Mouse (Mus musculus): ENCODE data around the gene Gm5460. TPM values are rescaled to one million over a fixed set of nuclear protein-coding genes. Genes with fewer than 3 reads are reported as not detected.

Gene Gm5460
- polyA plus RNA-seq (2014; fragmentation: Nextera tagmentation; extraction: Ambion mirVana): not detected in 2 replicates

DNA sequence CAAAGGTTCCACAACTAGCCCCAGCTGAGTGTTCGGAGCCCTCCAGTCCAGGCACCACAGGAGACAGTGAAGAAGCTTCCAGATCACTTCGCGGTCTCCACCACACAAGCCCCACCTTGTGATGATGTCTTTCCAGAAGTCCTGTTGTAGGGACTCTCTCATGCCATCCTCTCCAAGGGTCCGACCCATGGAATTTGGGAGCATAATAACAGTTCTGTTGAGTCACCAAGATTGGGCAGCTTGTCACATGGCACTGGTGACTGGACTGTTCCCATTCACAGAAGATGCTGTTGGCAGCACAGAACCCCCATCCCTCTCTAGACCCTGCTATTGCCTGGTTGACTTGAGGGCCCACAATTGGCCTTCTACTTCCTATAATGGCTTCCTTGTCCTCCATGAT, at the start of gene Gm5460:
Gene Gm5460, plus strand, starts transcription at position 378 of the 400 bp plus-strand sequence.
- Histone ChIP-seq H3K9me3 (ENCODE audit: control insufficient read depth, low read length) (no peaks in the 10 kb centered on the region), H3K27ac (ENCODE audit: low read depth, low read length) (no peak within 1 kb of the TSS), H3K4me3 (ENCODE audit: low read length) (no peak within 1 kb of the TSS), H3K9ac (ENCODE audit: low read depth, low read length) (no peak within 1 kb of the TSS), H3K4me1 (ENCODE audit: control insufficient read depth, insufficient read depth, low read length) (no peaks in the 10 kb centered on the region), H3K27me3 (ENCODE audit: control insufficient read depth, insufficient read depth, low read length) (no peaks in the 10 kb centered on the region), H3K36me3 (ENCODE audit: control insufficient read depth, insufficient read depth, low read length) (no peaks in the 10 kb centered on the region), H3K4me2 (replicated peaks; ENCODE audit: low read depth, low read length) (no peak within 1 kb of the TSS)
- WGBS: 95% methylated on average over 4 of the region's 4 CpGs
- ATAC-seq (ENCODE audit: low FRiP score, low TSS enrichment): no peak

DNA sequence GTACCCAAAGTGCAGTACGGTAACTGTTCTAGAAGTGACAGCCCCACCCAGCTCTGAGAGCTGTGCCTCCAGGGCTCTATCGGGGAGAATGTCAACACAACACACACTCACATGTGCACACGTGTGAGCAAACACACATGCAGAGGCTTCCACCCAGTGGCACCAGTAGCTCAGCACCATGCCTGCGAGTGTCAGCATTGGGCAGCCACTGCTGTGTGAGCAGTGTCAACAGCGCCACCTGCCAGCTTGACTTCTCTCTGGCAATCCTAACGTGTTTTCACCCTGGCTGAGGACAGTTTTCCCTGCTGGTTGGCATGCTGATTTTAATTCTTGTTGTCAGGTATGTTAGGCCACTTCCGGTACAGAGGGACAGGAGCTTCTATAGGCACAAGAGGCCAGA, 43.9 kb upstream of the Gm5460 start:
- WGBS: 46% methylated on average over 7 of the region's 7 CpGs
- H3K4me3 ChIP-seq (ENCODE audit: low read length): no peak overlapping the region
- no peaks in the 10 kb centered on the region for H3K9me3 ChIP-seq (ENCODE audit: control insufficient read depth, low read length)
- H3K36me3 ChIP-seq (ENCODE audit: control insufficient read depth, insufficient read depth, low read length): no peaks in the 10 kb centered on the region
- H3K4me2 ChIP-seq (replicated peaks; ENCODE audit: low read depth, low read length): no peak overlapping the region
- H3K9ac ChIP-seq (ENCODE audit: low read depth, low read length): no peak overlapping the region
- H3K4me1 ChIP-seq (ENCODE audit: control insufficient read depth, insufficient read depth, low read length): no peaks in the 10 kb centered on the region
- no peak for ATAC-seq (ENCODE audit: low FRiP score, low TSS enrichment)
- H3K27ac ChIP-seq (ENCODE audit: low read depth, low read length): no peak overlapping the region
- H3K27me3 ChIP-seq (ENCODE audit: control insufficient read depth, insufficient read depth, low read length): no peaks in the 10 kb centered on the region

DNA sequence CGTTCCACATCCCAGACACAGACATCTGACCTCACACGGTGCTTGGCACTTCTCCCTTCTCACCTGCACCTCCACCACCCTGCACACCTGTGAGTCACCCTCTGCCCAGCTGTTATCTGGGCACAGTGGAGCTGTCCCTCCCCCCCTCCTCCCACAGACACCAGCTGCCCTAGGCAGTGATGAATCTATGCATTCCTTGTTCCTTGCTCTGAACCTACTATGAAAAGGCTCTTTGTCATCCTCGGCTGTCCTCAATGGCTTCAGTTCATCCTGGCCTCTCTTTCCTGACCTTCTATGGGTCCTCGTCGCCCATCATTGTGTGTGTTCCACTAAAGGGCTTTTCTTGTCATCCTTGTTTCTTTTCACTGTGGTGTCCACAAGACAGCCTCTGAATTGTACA, 41.8 kb upstream of the Gm5460 start:
- H3K27ac ChIP-seq (ENCODE audit: low read depth, low read length): no peak overlapping the region
- H3K4me1 ChIP-seq (ENCODE audit: control insufficient read depth, insufficient read depth, low read length): no peaks in the 10 kb centered on the region
- no peaks in the 10 kb centered on the region for H3K9me3 ChIP-seq (ENCODE audit: control insufficient read depth, low read length)
- H3K9ac ChIP-seq (ENCODE audit: low read depth, low read length): no peak overlapping the region
- H3K4me2 ChIP-seq (replicated peaks; ENCODE audit: low read depth, low read length): no peak overlapping the region
- WGBS: 68% methylated on average over 5 of the region's 5 CpGs
- H3K27me3 ChIP-seq (ENCODE audit: control insufficient read depth, insufficient read depth, low read length): peaks cover 11% of the 10 kb centered on the region; the same call in 1 of the 2 replicates
- H3K4me3 ChIP-seq (ENCODE audit: low read length): no peak overlapping the region
- no peaks in the 10 kb centered on the region for H3K36me3 ChIP-seq (ENCODE audit: control insufficient read depth, insufficient read depth, low read length)
- no peak for ATAC-seq (ENCODE audit: low FRiP score, low TSS enrichment)

DNA sequence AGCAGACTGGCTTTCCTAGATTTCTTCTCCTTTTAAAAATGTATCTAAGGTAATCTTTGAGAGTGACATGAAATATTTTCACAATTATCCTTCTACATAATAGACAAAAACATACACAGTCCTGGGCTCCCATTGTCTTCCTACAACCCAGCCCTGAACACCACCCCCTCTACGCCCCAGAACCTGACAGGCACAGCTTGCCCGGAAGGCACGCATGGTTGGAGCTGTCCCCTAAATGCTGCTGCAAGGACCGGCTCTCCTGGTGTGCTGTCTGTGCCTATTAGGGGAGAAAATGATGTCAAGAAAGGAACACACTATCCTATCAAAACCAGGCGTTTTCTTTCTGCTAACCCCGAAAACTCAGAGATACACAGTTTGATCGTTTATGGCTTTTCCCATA, 38.8 kb upstream of the Gm5460 start:
- WGBS: 44% methylated on average over 7 of the region's 7 CpGs
- Histone ChIP-seq H3K27me3 (ENCODE audit: control insufficient read depth, insufficient read depth, low read length) (peaks cover 11% of the 10 kb centered on the region; the same call in 1 of the 2 replicates), H3K36me3 (ENCODE audit: control insufficient read depth, insufficient read depth, low read length) (no peaks in the 10 kb centered on the region), H3K27ac (ENCODE audit: low read depth, low read length) (no peak overlapping the region), H3K9ac (ENCODE audit: low read depth, low read length) (no peak overlapping the region), H3K9me3 (ENCODE audit: control insufficient read depth, low read length) (no peaks in the 10 kb centered on the region), H3K4me2 (replicated peaks; ENCODE audit: low read depth, low read length) (no peak overlapping the region; the same call in 1 of the 2 replicates), H3K4me3 (ENCODE audit: low read length) (no peak overlapping the region), H3K4me1 (ENCODE audit: control insufficient read depth, insufficient read depth, low read length) (no peaks in the 10 kb centered on the region)
- no peak for ATAC-seq (ENCODE audit: low FRiP score, low TSS enrichment)

DNA sequence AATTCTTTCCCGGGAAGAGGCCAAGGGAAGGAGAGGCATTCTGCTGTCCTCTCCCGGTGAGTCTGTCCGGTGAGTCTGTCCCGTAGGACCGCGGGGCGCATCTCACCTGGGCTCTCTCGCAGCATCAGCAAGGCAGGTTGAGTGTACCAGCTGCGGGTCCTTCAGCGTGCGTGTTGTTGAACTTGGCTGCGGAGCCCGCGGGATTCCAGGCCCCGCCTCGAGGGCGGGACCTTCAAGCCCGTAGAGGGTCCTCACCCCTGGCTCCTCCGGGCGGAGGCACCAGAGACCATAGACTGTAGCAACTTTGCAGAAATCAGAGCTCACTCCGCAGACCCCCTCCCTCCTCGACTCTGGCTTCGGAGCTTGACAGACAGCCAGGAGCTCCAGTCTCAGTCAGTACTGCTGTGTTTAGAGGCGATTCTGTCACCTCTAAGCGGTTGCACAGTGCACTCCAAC, 37.9 kb upstream of the Gm5460 start, which contains the start of gene Zfp488:
Gene Zfp488, minus strand, starts transcription at position 161 of the 456 bp plus-strand sequence.
- Histone ChIP-seq H3K9me3 (ENCODE audit: control insufficient read depth, low read length) (no peaks in the 10 kb centered on the region), H3K4me3 (ENCODE audit: low read length) (peak within 1 kb of the TSS; percentile 36), H3K27me3 (ENCODE audit: control insufficient read depth, insufficient read depth, low read length) (peaks cover 11% of the 10 kb centered on the region; the same call in 1 of the 2 replicates), H3K4me2 (replicated peaks; ENCODE audit: low read depth, low read length) (peak within 1 kb of the TSS; percentile 65), H3K9ac (ENCODE audit: low read depth, low read length) (peak within 1 kb of the TSS; percentile 23; the same call in 1 of the 2 replicates), H3K4me1 (ENCODE audit: control insufficient read depth, insufficient read depth, low read length) (no peaks in the 10 kb centered on the region), H3K27ac (ENCODE audit: low read depth, low read length) (no peak within 1 kb of the TSS), H3K36me3 (ENCODE audit: control insufficient read depth, insufficient read depth, low read length) (no peaks in the 10 kb centered on the region)
- ATAC-seq (ENCODE audit: low FRiP score, low TSS enrichment): peak; percentile 80
- WGBS: 2% methylated on average over 25 of the region's 25 CpGs

DNA sequence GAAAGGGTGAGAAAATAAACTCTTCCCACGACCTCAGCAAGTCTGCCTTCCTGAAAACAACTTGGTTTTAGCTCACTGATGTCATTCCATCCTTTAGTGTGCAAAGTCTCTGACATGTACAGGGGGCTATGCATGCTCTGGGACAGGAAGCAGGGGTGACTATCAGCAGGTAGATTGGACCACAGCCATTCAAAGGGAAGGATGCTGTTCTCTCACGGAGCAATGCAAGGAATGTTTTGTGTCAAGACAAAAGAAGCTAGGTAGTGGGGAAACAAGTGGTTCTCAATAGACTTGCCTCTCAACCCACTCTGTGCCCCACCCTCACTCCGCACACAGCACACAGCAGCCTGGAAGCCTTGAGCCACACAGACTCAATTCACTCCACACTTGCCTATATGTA, 27.4 kb upstream of the Gm5460 start:
- ATAC-seq (ENCODE audit: low FRiP score, low TSS enrichment): no peak
- WGBS: 72% methylated on average over 3 of the region's 3 CpGs
- H3K4me1 ChIP-seq (ENCODE audit: control insufficient read depth, insufficient read depth, low read length): no peaks in the 10 kb centered on the region
- H3K27me3 ChIP-seq (ENCODE audit: control insufficient read depth, insufficient read depth, low read length): no peaks in the 10 kb centered on the region
- H3K9ac ChIP-seq (ENCODE audit: low read depth, low read length): no peak overlapping the region
- no peaks in the 10 kb centered on the region for H3K36me3 ChIP-seq (ENCODE audit: control insufficient read depth, insufficient read depth, low read length)
- no peak overlapping the region for H3K27ac ChIP-seq (ENCODE audit: low read depth, low read length)
- no peak overlapping the region for H3K4me3 ChIP-seq (ENCODE audit: low read length)
- no peaks in the 10 kb centered on the region for H3K9me3 ChIP-seq (ENCODE audit: control insufficient read depth, low read length)
- no peak overlapping the region for H3K4me2 ChIP-seq (replicated peaks; ENCODE audit: low read depth, low read length)

DNA sequence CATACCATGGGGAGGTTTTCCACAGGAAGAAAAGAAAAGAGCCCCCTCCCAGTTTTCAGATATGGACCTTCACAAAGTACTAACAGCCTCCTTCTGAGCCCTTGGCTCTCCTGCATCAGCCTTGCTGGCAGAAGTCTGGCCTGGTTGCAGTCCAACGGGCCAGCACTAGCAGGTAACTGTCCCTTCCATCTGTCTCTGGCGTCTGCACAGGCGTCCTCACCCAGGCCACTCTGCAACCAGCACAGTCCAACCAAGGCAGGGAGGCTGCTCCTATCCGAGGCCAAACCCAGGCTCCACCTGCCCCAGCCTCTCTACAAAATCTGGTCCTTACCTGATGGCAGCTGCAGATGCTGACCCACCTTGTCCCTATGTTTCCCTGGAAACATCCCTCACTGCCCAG, 24.6 kb upstream of the Gm5460 start:
- H3K4me3 ChIP-seq (ENCODE audit: low read length): no peak overlapping the region
- no peak overlapping the region for H3K9ac ChIP-seq (ENCODE audit: low read depth, low read length)
- no peaks in the 10 kb centered on the region for H3K27me3 ChIP-seq (ENCODE audit: control insufficient read depth, insufficient read depth, low read length)
- no peak overlapping the region for H3K27ac ChIP-seq (ENCODE audit: low read depth, low read length)
- WGBS: 64% methylated on average over 4 of the region's 4 CpGs
- no peak overlapping the region for H3K4me2 ChIP-seq (replicated peaks; ENCODE audit: low read depth, low read length)
- no peaks in the 10 kb centered on the region for H3K4me1 ChIP-seq (ENCODE audit: control insufficient read depth, insufficient read depth, low read length)
- H3K9me3 ChIP-seq (ENCODE audit: control insufficient read depth, low read length): no peaks in the 10 kb centered on the region
- ATAC-seq (ENCODE audit: low FRiP score, low TSS enrichment): no peak
- no peaks in the 10 kb centered on the region for H3K36me3 ChIP-seq (ENCODE audit: control insufficient read depth, insufficient read depth, low read length)

DNA sequence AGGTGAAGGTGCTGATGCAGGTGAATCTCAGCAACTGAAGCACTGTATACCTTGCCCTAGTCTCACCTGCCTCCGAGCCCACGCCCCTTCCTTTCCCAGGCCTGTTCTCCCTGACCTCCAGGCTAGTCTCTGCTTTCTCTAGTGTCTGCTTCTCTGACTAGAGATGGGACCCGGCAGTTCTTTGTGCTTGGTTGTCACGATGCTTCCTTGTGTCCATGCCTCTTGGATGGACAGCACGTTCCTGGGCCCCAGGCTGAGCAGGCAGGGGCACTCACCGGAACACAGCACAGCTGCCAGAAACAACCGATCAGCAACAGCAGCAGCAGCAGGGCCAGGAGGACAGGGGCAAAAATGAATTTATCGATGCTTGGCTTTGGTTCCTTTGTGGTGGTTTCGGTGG, 23.5 kb upstream of the Gm5460 start:
- no peak overlapping the region for H3K4me3 ChIP-seq (ENCODE audit: low read length)
- H3K4me1 ChIP-seq (ENCODE audit: control insufficient read depth, insufficient read depth, low read length): no peaks in the 10 kb centered on the region
- no peak for ATAC-seq (ENCODE audit: low FRiP score, low TSS enrichment)
- no peak overlapping the region for H3K27ac ChIP-seq (ENCODE audit: low read depth, low read length)
- H3K27me3 ChIP-seq (ENCODE audit: control insufficient read depth, insufficient read depth, low read length): no peaks in the 10 kb centered on the region
- H3K9me3 ChIP-seq (ENCODE audit: control insufficient read depth, low read length): no peaks in the 10 kb centered on the region
- no peak overlapping the region for H3K4me2 ChIP-seq (replicated peaks; ENCODE audit: low read depth, low read length)
- no peaks in the 10 kb centered on the region for H3K36me3 ChIP-seq (ENCODE audit: control insufficient read depth, insufficient read depth, low read length)
- WGBS: 96% methylated on average over 9 of the region's 9 CpGs
- H3K9ac ChIP-seq (ENCODE audit: low read depth, low read length): no peak overlapping the region

DNA sequence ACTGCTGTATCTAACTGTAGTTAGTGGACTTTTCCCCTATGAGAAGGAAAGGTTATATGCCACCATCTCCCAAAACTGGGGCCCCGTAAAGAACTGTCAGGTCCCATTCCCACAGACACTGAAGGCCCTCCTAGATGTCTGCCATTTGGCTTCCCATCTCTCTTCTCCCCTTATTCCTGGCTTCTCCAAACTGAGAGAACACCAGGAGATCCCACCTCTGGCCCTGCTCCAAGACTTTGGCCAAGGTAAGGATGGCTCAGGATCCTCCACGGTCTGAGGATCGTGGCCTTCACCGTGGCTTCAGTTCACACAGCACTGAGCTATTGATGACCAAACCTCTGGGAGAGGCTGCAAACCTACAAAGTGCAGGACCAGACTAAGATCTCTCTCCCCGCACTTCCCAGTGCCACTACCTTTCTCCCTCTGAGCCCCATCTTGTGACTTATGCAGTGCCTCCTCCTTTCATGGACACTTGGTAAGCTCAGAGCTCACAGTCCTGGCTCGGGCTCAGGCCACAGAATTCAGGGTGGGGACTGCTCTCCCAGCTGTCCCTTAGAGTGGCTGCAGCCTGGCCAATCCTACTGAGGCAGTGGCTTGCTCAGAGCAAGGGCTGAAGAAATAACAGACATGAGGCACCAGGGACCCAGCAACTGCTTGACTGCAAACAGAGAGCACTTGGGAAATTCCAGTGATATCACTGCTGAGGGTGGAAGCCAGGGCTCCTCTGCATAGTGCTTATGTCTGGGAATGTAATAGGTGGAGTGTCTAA, 22.9 kb upstream of the Gm5460 start:
- Histone ChIP-seq H3K9ac (ENCODE audit: low read depth, low read length) (no peak overlapping the region), H3K36me3 (ENCODE audit: control insufficient read depth, insufficient read depth, low read length) (no peaks in the 10 kb centered on the region), H3K4me2 (replicated peaks; ENCODE audit: low read depth, low read length) (no peak overlapping the region), H3K4me3 (ENCODE audit: low read length) (no peak overlapping the region), H3K27ac (ENCODE audit: low read depth, low read length) (no peak overlapping the region), H3K9me3 (ENCODE audit: control insufficient read depth, low read length) (no peaks in the 10 kb centered on the region), H3K27me3 (ENCODE audit: control insufficient read depth, insufficient read depth, low read length) (no peaks in the 10 kb centered on the region), H3K4me1 (ENCODE audit: control insufficient read depth, insufficient read depth, low read length) (no peaks in the 10 kb centered on the region)
- 87% methylated on average over 6 of the region's 6 CpGs for WGBS
- no peak for ATAC-seq (ENCODE audit: low FRiP score, low TSS enrichment)
